ENCODE assay signal across 20 mouse cellular contexts in the genomic region with DNA sequence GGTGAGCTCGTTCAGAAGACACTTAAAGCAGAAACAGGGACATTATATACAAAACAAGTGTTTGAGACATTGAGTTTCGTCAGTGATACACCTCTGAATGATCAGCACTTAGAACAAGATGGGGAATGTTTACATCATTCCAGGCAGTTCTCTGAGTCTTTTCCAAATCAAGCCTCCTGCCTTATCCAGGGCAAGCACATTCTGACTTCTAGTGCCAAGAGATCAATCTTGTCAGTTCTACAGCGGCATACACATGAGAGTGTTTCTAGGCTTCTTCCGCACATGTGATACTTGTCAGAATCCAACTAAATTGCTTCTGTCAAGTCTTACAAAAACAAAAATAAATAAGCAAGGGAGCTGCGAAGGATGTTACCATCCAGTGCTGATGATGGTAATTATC.
DNase-seq lines count a peak whose midpoint lies in the region; ATAC-seq and TF ChIP-seq lines count a peak whose summit lies in the region.
"Had no signal": no experiment of that assay in that cellular context is flagged by ENCODE, and none has a peak within 500 bp of the region (broad histone marks: within the 10 kb centered on the region; RNA-seq: fewer than 3 reads in every experiment).

No protein-coding gene starts in this region.

- H3K4me1 ChIP-seq in intestine, embryonic 15.5 days (replicated peaks), result no peaks in the 10 kb centered on the region
- no peaks in the 10 kb centered on the region for H3K4me1 ChIP-seq in intestine, postnatal 0 days (replicated peaks; ENCODE audit: control insufficient read depth, insufficient read depth, low read length)
- peaks cover 6% of the 10 kb centered on the region; the same call in 1 of the 2 replicates for H3K4me1 ChIP-seq in lung, embryonic 14.5 days (ENCODE audit: insufficient read depth)
- H3K4me1 ChIP-seq in lung, adult 2 months (ENCODE audit: control insufficient read depth, insufficient read depth, low read length), result peaks cover 17% of the 10 kb centered on the region
- H3K4me1 ChIP-seq in embryonic facial prominence, embryonic 10.5 days, result peaks cover 12% of the 10 kb centered on the region
- peaks cover 4% of the 10 kb centered on the region; the same call in 1 of the 2 replicates for H3K4me1 ChIP-seq in intestine, embryonic 16.5 days (ENCODE audit: control insufficient read depth, insufficient read depth, low read length)
- H3K4me1 ChIP-seq: forebrain, embryonic 12.5 days; hindbrain, embryonic 15.5 days had no signal

- H3K9ac ChIP-seq in intestine, embryonic 15.5 days, result no peak overlapping the region
- H3K9ac ChIP-seq in intestine, postnatal 0 days (ENCODE audit: low read depth, low read length), result no peak overlapping the region
- no peak overlapping the region for H3K9ac ChIP-seq in lung, embryonic 14.5 days
- H3K9ac ChIP-seq in intestine, embryonic 16.5 days (ENCODE audit: low read depth, low read length), result no peak overlapping the region
- H3K9ac ChIP-seq: forebrain, embryonic 12.5 days; hindbrain, embryonic 15.5 days had no signal

- H3K27ac ChIP-seq in intestine, embryonic 15.5 days, result no peak overlapping the region
- no peak overlapping the region for H3K27ac ChIP-seq in intestine, postnatal 0 days (ENCODE audit: low read depth, low read length)
- H3K27ac ChIP-seq in lung, embryonic 14.5 days (ENCODE audit: low read depth), result no peak overlapping the region
- H3K27ac ChIP-seq in embryonic facial prominence, embryonic 10.5 days (replicated peaks), result no peak overlapping the region
- no peak overlapping the region for H3K27ac ChIP-seq in intestine, embryonic 16.5 days (ENCODE audit: low read length)
- H3K27ac ChIP-seq: forebrain, embryonic 12.5 days; heart, adult 2 months; hindbrain, embryonic 15.5 days had no signal

- peak; percentile 73 for ATAC-seq in intestine, embryonic 15.5 days
- ATAC-seq in intestine, postnatal 0 days, result no peak
- peak; percentile 68; the same call in 1 of the 2 replicates for ATAC-seq in lung, embryonic 14.5 days (ENCODE audit: insufficient read depth)
- ATAC-seq in intestine, embryonic 16.5 days, result peak; percentile 68; the same call in 1 of the 2 replicates
- ATAC-seq: midbrain, embryonic 16.5 days had no signal

- H3K9me3 ChIP-seq in intestine, embryonic 15.5 days, result no peaks in the 10 kb centered on the region
- H3K9me3 ChIP-seq in intestine, postnatal 0 days (ENCODE audit: control insufficient read depth), result no peaks in the 10 kb centered on the region
- H3K9me3 ChIP-seq in lung, embryonic 14.5 days (ENCODE audit: low read depth, low read length), result no peaks in the 10 kb centered on the region
- no peaks in the 10 kb centered on the region for H3K9me3 ChIP-seq in embryonic facial prominence, embryonic 10.5 days
- H3K9me3 ChIP-seq in intestine, embryonic 16.5 days (ENCODE audit: control insufficient read depth, low read length), result no peaks in the 10 kb centered on the region
- H3K9me3 ChIP-seq: forebrain, embryonic 12.5 days; hindbrain, embryonic 15.5 days; megakaryocyte, embryonic 14.5 days had no signal

- DNase-seq in lung, embryonic 14.5 days, result peak; percentile 60
- DNase-seq in lung, adult 2 months, result no peak
- DNase-seq in embryonic facial prominence, embryonic 10.5 days (ENCODE audit: low spot score), result peak; percentile 4
- DNase-seq in testis, postnatal 10 days (ENCODE audit: low spot score), result no peak
- DNase-seq: adrenal gland, postnatal 36 days; cerebellum, adult 18-20 months; cerebellum, postnatal 25 days; embryo, embryonic 11 days; kidney, adult 18-20 months; liver; right cerebral cortex, postnatal 14 days; spleen, adult 18-20 months had no signal

- H3K4me2 ChIP-seq in intestine, embryonic 15.5 days (replicated peaks), result no peak overlapping the region
- no peak overlapping the region for H3K4me2 ChIP-seq in intestine, postnatal 0 days (replicated peaks; ENCODE audit: low read depth)
- no peak overlapping the region for H3K4me2 ChIP-seq in lung, embryonic 14.5 days
- H3K4me2 ChIP-seq in intestine, embryonic 16.5 days (ENCODE audit: low read depth, low read length), result no peak overlapping the region
- H3K4me2 ChIP-seq: forebrain, embryonic 12.5 days; hindbrain, embryonic 15.5 days had no signal

- H3K27me3 ChIP-seq in intestine, embryonic 15.5 days (replicated peaks), result no peaks in the 10 kb centered on the region
- H3K27me3 ChIP-seq in intestine, postnatal 0 days (replicated peaks; ENCODE audit: control insufficient read depth, insufficient read depth, low read length), result no peaks in the 10 kb centered on the region
- no peaks in the 10 kb centered on the region for H3K27me3 ChIP-seq in lung, embryonic 14.5 days (ENCODE audit: insufficient read depth, low read length)
- no peaks in the 10 kb centered on the region for H3K27me3 ChIP-seq in embryonic facial prominence, embryonic 10.5 days (replicated peaks; ENCODE audit: low read depth, poor library complexity, severe bottlenecking)
- H3K27me3 ChIP-seq in intestine, embryonic 16.5 days (replicated peaks; ENCODE audit: control insufficient read depth, insufficient read depth, low read length), result no peaks in the 10 kb centered on the region
- H3K27me3 ChIP-seq: forebrain, embryonic 12.5 days; hindbrain, embryonic 15.5 days had no signal

- 33% methylated on average over 5 of the region's 5 CpGs for WGBS in intestine, embryonic 15.5 days
- whole genome bisulfite sequencing in intestine, postnatal 0 days, result 46% methylated on average over 5 of the region's 5 CpGs
- WGBS in lung, embryonic 14.5 days, result 32% methylated on average over 5 of the region's 5 CpGs
- WGBS in lung, adult 2 months, result 37% methylated on average over 5 of the region's 5 CpGs
- WGBS in embryonic facial prominence, embryonic 10.5 days, result 63% methylated on average over 5 of the region's 5 CpGs
- 36% methylated on average over 5 of the region's 5 CpGs for WGBS in intestine, embryonic 16.5 days

- H3K4me3 ChIP-seq in intestine, embryonic 15.5 days (replicated peaks), result no peak overlapping the region
- no peak overlapping the region for H3K4me3 ChIP-seq in intestine, postnatal 0 days (ENCODE audit: low read depth, low read length)
- H3K4me3 ChIP-seq in lung, embryonic 14.5 days (ENCODE audit: low read depth, low read length), result no peak overlapping the region
- no peak overlapping the region for H3K4me3 ChIP-seq in lung, adult 2 months (replicated peaks; ENCODE audit: extremely low read depth, low read depth, low read length)
- H3K4me3 ChIP-seq in embryonic facial prominence, embryonic 10.5 days, result no peak overlapping the region
- no peak overlapping the region for H3K4me3 ChIP-seq in intestine, embryonic 16.5 days (ENCODE audit: low read length)
- H3K4me3 ChIP-seq: forebrain, embryonic 12.5 days; heart, adult 2 months; hindbrain, embryonic 15.5 days; megakaryocyte, embryonic 14.5 days had no signal

- no peak for TF ChIP-seq POLR2A in lung, adult 2 months (IDR thresholded peaks at IDR 0.05; ENCODE audit: borderline replicate concordance, extremely low read depth, low read depth, low read length)

- no peaks in the 10 kb centered on the region for H3K36me3 ChIP-seq in intestine, embryonic 15.5 days
- H3K36me3 ChIP-seq in intestine, postnatal 0 days (ENCODE audit: control insufficient read depth, insufficient read depth), result no peaks in the 10 kb centered on the region
- H3K36me3 ChIP-seq in lung, embryonic 14.5 days (ENCODE audit: insufficient read depth), result no peaks in the 10 kb centered on the region
- no peaks in the 10 kb centered on the region for H3K36me3 ChIP-seq in embryonic facial prominence, embryonic 10.5 days (replicated peaks)
- no peaks in the 10 kb centered on the region for H3K36me3 ChIP-seq in intestine, embryonic 16.5 days (ENCODE audit: control insufficient read depth, insufficient read depth, low read length)
- H3K36me3 ChIP-seq: forebrain, embryonic 12.5 days; hindbrain, embryonic 15.5 days had no signal

- TF ChIP-seq CTCF in intestine, postnatal 0 days (IDR thresholded peaks at IDR 0.05; ENCODE audit: low read depth), result no peak
- TF ChIP-seq CTCF in lung, embryonic 14.5 days (IDR thresholded peaks at IDR 0.05; ENCODE audit: low read depth), result no peak
- TF ChIP-seq CTCF in lung, adult 2 months (IDR thresholded peaks at IDR 0.05; ENCODE audit: insufficient read depth, low read length), result no peak

Comparison
In these comparisons a context has a peak if more than half of its experiments do, and no peak if none do; other contexts are left out.
1. DNase-seq: peak in lung, embryonic 14.5 days (single experiment) and embryonic facial prominence, embryonic 10.5 days (single experiment); none in lung, adult 2 months (single experiment) and testis, postnatal 10 days (single experiment).